Comparison of ENCODE assay signal across 24 mouse cellular contexts in genomic region chr5:46151973-46152372, GRCm38 (mm10).
A peak's percentile ranks its signal among the peaks of the same experiment; 100 is the strongest.
DNase-seq lines count a peak whose midpoint lies in the region; ATAC-seq lines count a peak whose summit lies in the region.
"Had no signal": no experiment of that assay in that cellular context is flagged by ENCODE, and none has a peak within 500 bp of the region (broad histone marks: within the 10 kb centered on the region; RNA-seq: fewer than 3 reads in every experiment).

No protein-coding gene starts in this region.

- no peak overlapping the region for H3K9ac ChIP-seq in lung, embryonic 15.5 days
- no peak overlapping the region for H3K9ac ChIP-seq in forebrain, embryonic 16.5 days (replicated peaks; ENCODE audit: low read depth, low read length)
- H3K9ac ChIP-seq: hindbrain, embryonic 15.5 days; kidney, embryonic 15.5 days; limb, embryonic 13.5 days; neural tube, embryonic 12.5 days had no signal

- no peak for DNase-seq in frontal cortex, postnatal 10 days (ENCODE audit: low spot score in 2 of 2)
- DNase-seq in lung, postnatal 36 days: no peak
- peak; percentile 2 for DNase-seq in retina, embryonic 14.5 days (ENCODE audit: low spot score)
- no peak for DNase-seq in retina, postnatal 1 day
- DNase-seq in c-Kit-positive CD71-positive TER-119-positive erythroid progenitor cells, embryonic 14.5 days (ENCODE audit: low spot score): no peak
- DNase-seq: adrenal gland, postnatal 14 days; cerebellum, adult 18-20 months; cerebellum, postnatal 14 days; gastrocnemius, postnatal 14 days; heart, postnatal 36 days; kidney, adult 18-20 months; kidney, postnatal 25 days; lung, postnatal 10 days had no signal

- WGBS in lung, embryonic 15.5 days: 20% methylated on average over 3 of the region's 3 CpGs
- WGBS in forebrain, embryonic 16.5 days: 8% methylated on average over 3 of the region's 3 CpGs

- no peaks in the 10 kb centered on the region for H3K36me3 ChIP-seq in lung, embryonic 15.5 days
- H3K36me3 ChIP-seq in forebrain, embryonic 16.5 days (ENCODE audit: control insufficient read depth, insufficient read depth): no peaks in the 10 kb centered on the region
- H3K36me3 ChIP-seq: hindbrain, embryonic 15.5 days; kidney, embryonic 15.5 days; limb, embryonic 13.5 days; neural tube, embryonic 12.5 days had no signal

- no peak overlapping the region for H3K4me3 ChIP-seq in lung, embryonic 15.5 days
- no peak overlapping the region for H3K4me3 ChIP-seq in forebrain, embryonic 16.5 days (replicated peaks; ENCODE audit: low read length)
- H3K4me3 ChIP-seq: hindbrain, embryonic 15.5 days; kidney, embryonic 15.5 days; limb, embryonic 13.5 days; myocyte; neural tube, embryonic 12.5 days had no signal

- peak; percentile 65; the same call in 1 of the 2 replicates for ATAC-seq in frontal cortex, adult (ENCODE audit: low TSS enrichment)
- ATAC-seq in lung, embryonic 15.5 days (ENCODE audit: borderline replicate concordance, extremely low read depth, low FRiP score, low TSS enrichment): peak; percentile 67; the same call in 1 of the 2 replicates
- ATAC-seq in forebrain, embryonic 16.5 days: peak; percentile 90
- ATAC-seq: CD4-positive, CD25-positive, alpha-beta regulatory T cell, adult 4 months had no signal

- no peaks in the 10 kb centered on the region for H3K27me3 ChIP-seq in lung, embryonic 15.5 days
- H3K27me3 ChIP-seq in forebrain, embryonic 16.5 days (replicated peaks; ENCODE audit: control insufficient read depth, insufficient read depth, low read length): no peaks in the 10 kb centered on the region
- H3K27me3 ChIP-seq: hindbrain, embryonic 15.5 days; kidney, embryonic 15.5 days; limb, embryonic 13.5 days; neural tube, embryonic 12.5 days had no signal

- H3K27ac ChIP-seq in lung, embryonic 15.5 days: no peak overlapping the region
- H3K27ac ChIP-seq in forebrain, embryonic 16.5 days (ENCODE audit: low read length): no peak overlapping the region
- H3K27ac ChIP-seq: hindbrain, embryonic 15.5 days; kidney, embryonic 15.5 days; limb, embryonic 13.5 days; neural tube, embryonic 12.5 days had no signal

- no peak overlapping the region for H3K4me2 ChIP-seq in lung, embryonic 15.5 days
- no peak overlapping the region for H3K4me2 ChIP-seq in forebrain, embryonic 16.5 days (ENCODE audit: low read length)
- H3K4me2 ChIP-seq: heart, embryonic 11.5 days; hindbrain, embryonic 15.5 days; kidney, embryonic 15.5 days; limb, embryonic 13.5 days; liver, embryonic 11.5 days; neural tube, embryonic 12.5 days had no signal

- peaks cover 3% of the 10 kb centered on the region; the same call in 1 of the 2 replicates for H3K4me1 ChIP-seq in lung, embryonic 15.5 days
- peaks cover 11% of the 10 kb centered on the region for H3K4me1 ChIP-seq in forebrain, embryonic 16.5 days (replicated peaks; ENCODE audit: control insufficient read depth, insufficient read depth, low read length)
- H3K4me1 ChIP-seq: limb, embryonic 13.5 days had no signal

- H3K9me3 ChIP-seq in lung, embryonic 15.5 days: no peaks in the 10 kb centered on the region
- H3K9me3 ChIP-seq in forebrain, embryonic 16.5 days (ENCODE audit: control insufficient read depth, low read length): no peaks in the 10 kb centered on the region; the same call in 1 of the 2 replicates
- H3K9me3 ChIP-seq: hindbrain, embryonic 15.5 days; kidney, embryonic 15.5 days; limb, embryonic 13.5 days; neural tube, embryonic 12.5 days had no signal
